Mouse (Mus musculus) limb, embryonic 12.5 days (tissue): Measurements from ENCODE around the gene Hc. TPM values are rescaled to one million over a fixed set of nuclear protein-coding genes. Genes with fewer than 3 reads are reported as not detected.

Source experiments
- ATAC-seq: fragments of 200-750 bp; cut with Nextera tagmentation; 2 replicates; pipeline ENCODE4 v1.8.0; 2017; ENCODE audit warnings: low read depth, moderate TSS enrichment; ENCODE audit not compliant: insufficient number of reproducible peaks, insufficient read depth, low FRiP score, low TSS enrichment
- H3K27ac ChIP-seq: fragments of 300-500 bp; sonication (generic); 2 replicates; pipeline ENCODE4 v1.5.1; 2016; ENCODE audit warnings: mild to moderate bottlenecking, moderate library complexity
- H3K27me3 ChIP-seq: fragments of 300-500 bp; sonication (generic); 2 replicates; pipeline ENCODE4 v1.6.1; 2016; ENCODE audit warnings: mild to moderate bottlenecking, moderate library complexity
- H3K36me3 ChIP-seq: fragments of 300-500 bp; sonication (generic); 2 replicates; pipeline ENCODE4 v1.6.1; 2016; ENCODE audit warnings: mild to moderate bottlenecking, moderate library complexity
- H3K4me1 ChIP-seq: fragments of 300-500 bp; sonication (generic); replicated peaks from 2 replicates; pipeline ENCODE4 v1.6.1; 2016
- H3K4me2 ChIP-seq: fragments of 300-500 bp; sonication (generic); 2 replicates; pipeline ENCODE4 v1.6.1; 2016; ENCODE audit warnings: mild to moderate bottlenecking, moderate library complexity
- H3K4me3 ChIP-seq: fragments of 300-500 bp; sonication (generic); replicated peaks from 2 replicates; pipeline ENCODE4 v1.5.1; 2016; ENCODE audit warnings: mild to moderate bottlenecking
- H3K9ac ChIP-seq: fragments of 300-500 bp; sonication (generic); replicated peaks from 2 replicates; pipeline ENCODE4 v1.6.1; 2016; ENCODE audit warnings: mild to moderate bottlenecking, moderate library complexity
- H3K9me3 ChIP-seq: fragments of 300-500 bp; sonication (generic); 2 replicates; pipeline ENCODE4 v1.6.1; 2016; ENCODE audit warnings: mild to moderate bottlenecking, moderate library complexity
- WGBS: fragments of 180-500 bp; shearing (Covaris S2); methylation state at CpG from one replicate; pipeline ENCODE4 v1.1.7; 2016; 5-methylcytosine and 5-hydroxymethylcytosine counted together
- polyA plus RNA-seq: library from polyadenylated mRNA; unstranded; fragments of >200 nt; fragmentation: Nextera tagmentation; extraction: Ambion mirVana; gene quantifications from 2 replicates; pipeline ENCODE4 v1.2.1, GENCODE M21; 2016

Gene Hc
- polyA plus RNA-seq, 1 experiment from 2014 or later: not detected

DNA sequence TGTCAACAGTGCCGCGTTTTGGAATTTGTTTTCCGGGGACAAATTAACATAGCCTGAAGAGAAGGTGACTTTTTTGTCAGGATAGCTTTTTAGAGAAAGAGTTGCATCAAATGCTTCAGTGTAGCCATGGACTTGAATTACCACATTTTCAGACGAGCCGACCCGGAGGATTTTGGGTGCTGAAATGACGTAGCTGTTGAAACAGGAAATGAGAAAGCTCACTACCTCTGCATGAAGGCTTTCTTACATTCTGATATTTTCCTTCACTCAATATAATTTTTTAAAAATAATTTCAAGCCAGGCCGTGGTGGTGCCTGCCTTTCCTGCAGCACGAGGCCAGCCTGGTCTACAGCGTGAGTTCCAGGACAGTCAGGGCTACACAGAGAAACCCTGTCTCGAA lies 4.0 kb downstream of the Hc start:
- H3K4me2 ChIP-seq: no peak overlapping the region
- ATAC-seq: no peak
- H3K9ac ChIP-seq: no peak overlapping the region
- no peaks in the 10 kb centered on the region for H3K27me3 ChIP-seq
- no peak overlapping the region for H3K4me3 ChIP-seq
- no peaks in the 10 kb centered on the region for H3K9me3 ChIP-seq
- H3K27ac ChIP-seq: no peak overlapping the region
- no peaks in the 10 kb centered on the region for H3K4me1 ChIP-seq
- 82% methylated on average over 11 of the region's 11 CpGs for WGBS
- no peaks in the 10 kb centered on the region for H3K36me3 ChIP-seq

GRCm38 (mm10) chr2:35048851-35049250 lies 12.4 kb downstream of the Hc start:
- WGBS: 39% methylated on average over 5 of the region's 5 CpGs
- H3K9ac ChIP-seq: no peak overlapping the region
- no peak overlapping the region for H3K4me2 ChIP-seq
- H3K36me3 ChIP-seq: no peaks in the 10 kb centered on the region
- no peaks in the 10 kb centered on the region for H3K4me1 ChIP-seq
- ATAC-seq: no peak
- no peak overlapping the region for H3K27ac ChIP-seq
- no peaks in the 10 kb centered on the region for H3K27me3 ChIP-seq
- H3K9me3 ChIP-seq: no peaks in the 10 kb centered on the region
- no peak overlapping the region for H3K4me3 ChIP-seq

DNA sequence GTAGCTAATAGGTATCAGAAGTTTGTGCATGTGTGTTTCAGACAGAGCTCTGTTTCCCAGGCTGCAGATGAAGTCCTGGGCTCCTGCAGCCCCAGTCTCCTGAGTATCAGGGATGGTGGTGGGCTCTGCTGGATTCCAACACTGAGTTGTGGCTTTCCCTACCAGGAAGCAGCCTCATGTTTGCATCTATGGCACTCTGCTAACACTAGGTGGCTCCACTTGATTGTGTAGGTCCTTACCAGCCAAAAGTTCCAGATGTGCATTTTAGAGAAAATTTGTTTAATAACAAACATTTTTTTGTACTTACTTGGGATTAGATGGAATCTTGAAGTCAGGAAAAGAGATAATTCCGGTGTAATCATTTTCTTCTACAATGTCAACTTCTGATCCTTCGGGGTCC lies 16.3 kb downstream of the Hc start:
- Histone ChIP-seq H3K9ac (no peak overlapping the region), H3K4me2 (no peak overlapping the region), H3K4me3 (no peak overlapping the region), H3K27me3 (no peaks in the 10 kb centered on the region), H3K27ac (no peak overlapping the region), H3K9me3 (0 out of 2 replicates have a peak, but pooled peaks cover 6% of the 10 kb centered on the region), H3K4me1 (no peaks in the 10 kb centered on the region), H3K36me3 (no peaks in the 10 kb centered on the region)
- 71% methylated on average over 2 of the region's 2 CpGs for WGBS
- no peak for ATAC-seq

DNA sequence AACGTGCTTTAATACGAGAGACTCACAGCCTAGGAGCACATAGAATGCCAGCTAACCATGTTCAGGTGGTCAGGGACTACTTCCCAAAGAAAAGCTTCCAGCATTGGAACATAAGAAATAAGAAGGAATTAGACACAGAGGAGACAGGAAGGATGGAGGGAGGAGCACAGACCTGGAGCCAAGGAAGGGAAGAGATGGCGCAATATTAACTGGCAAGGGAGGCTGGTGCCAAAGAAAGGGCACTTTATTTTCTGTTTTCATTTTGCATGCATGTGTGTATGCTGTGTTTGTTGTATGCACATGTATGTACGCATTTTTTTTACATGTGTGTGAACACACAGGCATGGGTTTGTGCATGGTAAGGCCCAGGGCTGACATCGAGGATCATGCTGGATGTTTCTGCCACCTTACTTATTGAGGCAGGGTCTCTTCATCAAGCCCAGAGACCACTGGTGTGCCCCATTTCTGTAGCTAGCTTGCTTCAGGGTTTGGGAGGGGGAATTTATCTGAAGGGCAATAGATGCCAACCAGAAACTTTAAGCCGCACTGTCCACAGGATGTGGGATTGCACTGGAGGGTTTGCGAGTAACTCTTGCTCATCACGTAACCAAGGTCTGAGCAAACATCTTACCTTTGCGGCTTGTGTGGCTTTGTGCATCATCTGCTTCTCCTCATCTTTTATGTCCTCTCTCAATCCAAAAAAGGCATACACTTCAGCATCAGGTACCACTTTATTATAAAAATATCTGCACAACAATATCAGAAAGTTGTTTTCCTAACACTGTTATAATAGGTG lies 22.5 kb downstream of the Hc start:
- ATAC-seq: no peak
- Histone ChIP-seq H3K9me3 (0 out of 2 replicates have a peak, but pooled peaks cover 6% of the 10 kb centered on the region), H3K27me3 (peaks cover 4% of the 10 kb centered on the region; the same call in 1 of the 2 replicates), H3K36me3 (no peaks in the 10 kb centered on the region), H3K27ac (no peak overlapping the region), H3K4me2 (no peak overlapping the region), H3K4me1 (no peaks in the 10 kb centered on the region), H3K4me3 (no peak overlapping the region), H3K9ac (no peak overlapping the region)
- 91% methylated on average over 9 of the region's 9 CpGs for WGBS

DNA sequence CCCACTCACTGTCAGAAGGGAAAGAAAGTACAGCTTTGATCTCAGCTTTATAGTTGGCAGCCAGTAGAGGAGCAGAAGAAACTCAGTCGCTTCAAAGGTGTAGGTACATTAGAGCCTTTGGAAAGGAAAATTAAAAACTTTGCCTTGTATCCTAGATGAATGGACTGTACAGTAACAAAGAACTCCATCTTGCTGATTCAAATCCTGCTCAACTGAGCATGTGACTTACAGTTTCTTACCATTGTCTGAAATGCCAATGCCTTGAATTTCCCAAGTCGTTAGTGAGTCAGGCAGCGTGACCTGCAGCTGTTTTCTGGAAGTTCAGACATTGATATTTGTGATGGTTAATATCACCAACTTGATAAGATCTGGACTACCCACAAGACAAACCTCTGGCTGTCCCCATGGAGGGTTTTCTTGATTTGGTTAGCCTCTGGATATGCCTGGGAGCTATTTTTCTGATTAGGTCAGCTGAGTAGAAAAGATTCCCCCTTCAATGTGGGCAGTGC lies 36.5 kb downstream of the Hc start:
- WGBS: 85% methylated on average over 3 of the region's 3 CpGs
- H3K27ac ChIP-seq: no peak overlapping the region
- H3K4me3 ChIP-seq: no peak overlapping the region
- H3K9ac ChIP-seq: no peak overlapping the region
- no peaks in the 10 kb centered on the region for H3K27me3 ChIP-seq
- no peaks in the 10 kb centered on the region for H3K36me3 ChIP-seq
- H3K9me3 ChIP-seq: no peaks in the 10 kb centered on the region
- H3K4me1 ChIP-seq: no peaks in the 10 kb centered on the region
- H3K4me2 ChIP-seq: no peak overlapping the region
- ATAC-seq: no peak

DNA sequence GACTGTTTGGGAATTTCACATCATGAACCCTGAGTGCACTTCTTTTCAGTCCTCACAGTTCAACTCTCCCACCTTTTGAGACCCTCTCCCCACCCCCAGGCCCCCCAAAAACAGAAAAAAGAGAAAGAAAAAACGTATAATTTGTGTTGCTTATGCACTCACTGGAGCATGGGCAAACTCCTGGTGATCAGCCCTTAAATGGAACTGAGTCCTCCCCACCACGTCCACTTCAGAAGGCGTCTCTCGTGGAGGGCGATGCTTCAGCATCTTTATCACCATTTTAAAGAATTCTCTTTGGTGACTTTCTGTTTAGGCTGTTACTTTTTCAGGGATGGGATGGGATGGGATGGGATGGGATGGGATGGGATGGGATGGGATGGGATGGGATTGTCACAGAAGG lies 39.4 kb downstream of the Hc start:
- ATAC-seq: no peak
- 85% methylated on average over 5 of the region's 5 CpGs for WGBS
- H3K4me2 ChIP-seq: no peak overlapping the region
- H3K4me1 ChIP-seq: no peaks in the 10 kb centered on the region
- H3K27me3 ChIP-seq: no peaks in the 10 kb centered on the region
- H3K4me3 ChIP-seq: no peak overlapping the region
- H3K27ac ChIP-seq: no peak overlapping the region
- no peaks in the 10 kb centered on the region for H3K9me3 ChIP-seq
- no peak overlapping the region for H3K9ac ChIP-seq
- no peaks in the 10 kb centered on the region for H3K36me3 ChIP-seq

- H3K9ac ChIP-seq: no peak overlapping the region
- no peak overlapping the region for H3K4me2 ChIP-seq
- no peaks in the 10 kb centered on the region for H3K27me3 ChIP-seq
- no peaks in the 10 kb centered on the region for H3K9me3 ChIP-seq
- no peak for ATAC-seq
- H3K4me1 ChIP-seq: no peaks in the 10 kb centered on the region
- H3K27ac ChIP-seq: no peak overlapping the region
- WGBS: 42% methylated on average over 6 of the region's 6 CpGs
- H3K4me3 ChIP-seq: no peak overlapping the region
- no peaks in the 10 kb centered on the region for H3K36me3 ChIP-seq
Observed at GRCm38 (mm10) chr2:35015861-35016260, 45.4 kb downstream of the Hc start.

DNA sequence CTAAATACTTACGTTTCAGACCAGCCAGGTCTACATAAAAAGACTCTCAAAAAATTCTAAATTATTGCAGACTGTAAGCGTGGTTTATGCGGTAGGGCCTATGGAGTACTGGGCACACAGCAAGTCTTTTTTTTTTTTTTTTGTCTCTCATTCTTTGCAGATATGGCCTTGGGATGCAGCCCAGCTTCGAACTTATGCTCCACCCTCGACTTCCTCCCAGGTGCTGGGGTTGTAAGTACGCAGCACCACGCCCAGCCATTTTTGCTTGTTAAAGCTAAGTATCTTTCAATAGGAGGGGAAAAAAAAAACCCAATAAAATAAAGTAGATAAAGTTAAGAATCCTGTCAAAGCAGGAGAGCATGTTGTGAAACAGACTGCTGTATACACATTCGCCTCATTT lies 49.6 kb downstream of the Hc start:
- Histone ChIP-seq H3K9me3 (no peaks in the 10 kb centered on the region), H3K4me2 (no peak overlapping the region), H3K27me3 (no peaks in the 10 kb centered on the region), H3K27ac (no peak overlapping the region), H3K9ac (no peak overlapping the region), H3K36me3 (no peaks in the 10 kb centered on the region), H3K4me3 (no peak overlapping the region), H3K4me1 (no peaks in the 10 kb centered on the region)
- 88% methylated on average over 8 of the region's 8 CpGs for WGBS
- ATAC-seq: no peak

DNA sequence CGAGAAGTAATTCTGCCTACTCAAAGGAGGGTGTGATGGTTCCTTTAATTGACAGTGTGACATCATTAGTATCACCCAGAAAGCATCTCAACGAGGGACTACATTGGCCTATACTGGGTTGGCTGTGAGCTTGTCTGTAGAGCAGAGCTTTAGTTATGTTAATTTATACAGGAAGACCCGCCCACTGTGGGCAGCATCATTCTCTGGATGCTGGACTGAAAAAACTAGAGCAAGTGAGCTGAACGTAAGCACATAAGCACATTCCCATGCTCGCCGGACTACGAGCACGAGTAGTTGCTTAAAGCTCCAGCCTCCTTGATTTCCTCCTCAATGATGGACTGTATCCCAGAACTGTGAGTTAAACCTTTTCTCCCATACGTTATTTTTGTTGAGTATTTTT lies 62.3 kb downstream of the Hc start:
- H3K9ac ChIP-seq: no peak overlapping the region
- no peak overlapping the region for H3K27ac ChIP-seq
- WGBS: 87% methylated on average over 9 of the region's 9 CpGs
- no peak overlapping the region for H3K4me2 ChIP-seq
- H3K9me3 ChIP-seq: no peaks in the 10 kb centered on the region
- 0 out of 2 replicates have a peak, but pooled peaks cover 2% of the 10 kb centered on the region for H3K4me1 ChIP-seq
- H3K4me3 ChIP-seq: no peak overlapping the region
- no peaks in the 10 kb centered on the region for H3K27me3 ChIP-seq
- H3K36me3 ChIP-seq: no peaks in the 10 kb centered on the region
- ATAC-seq: no peak

DNA sequence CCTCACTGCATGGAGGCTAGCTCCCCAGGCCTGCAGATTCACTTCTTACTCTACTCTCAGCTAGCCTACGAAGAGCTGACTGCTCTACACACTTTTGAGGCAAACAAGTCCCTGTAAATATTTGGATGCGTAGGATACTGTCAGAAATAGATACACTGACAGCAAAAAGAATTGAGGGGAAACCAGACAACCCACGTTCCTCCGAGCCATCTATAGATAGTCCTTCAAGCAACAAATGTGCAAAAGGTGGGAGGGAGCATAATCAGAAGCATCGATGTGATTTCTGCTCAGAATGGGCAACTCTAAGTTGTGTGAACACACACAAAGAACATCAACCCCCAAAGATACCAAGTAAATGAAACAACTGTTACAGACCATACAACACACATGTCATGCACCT lies 64.7 kb downstream of the Hc start:
- WGBS: 89% methylated on average over 5 of the region's 5 CpGs
- Histone ChIP-seq H3K4me2 (no peak overlapping the region), H3K4me1 (peaks cover 16% of the 10 kb centered on the region), H3K4me3 (no peak overlapping the region), H3K36me3 (no peaks in the 10 kb centered on the region), H3K27me3 (no peaks in the 10 kb centered on the region), H3K27ac (no peak overlapping the region), H3K9ac (no peak overlapping the region), H3K9me3 (no peaks in the 10 kb centered on the region)
- no peak for ATAC-seq

DNA sequence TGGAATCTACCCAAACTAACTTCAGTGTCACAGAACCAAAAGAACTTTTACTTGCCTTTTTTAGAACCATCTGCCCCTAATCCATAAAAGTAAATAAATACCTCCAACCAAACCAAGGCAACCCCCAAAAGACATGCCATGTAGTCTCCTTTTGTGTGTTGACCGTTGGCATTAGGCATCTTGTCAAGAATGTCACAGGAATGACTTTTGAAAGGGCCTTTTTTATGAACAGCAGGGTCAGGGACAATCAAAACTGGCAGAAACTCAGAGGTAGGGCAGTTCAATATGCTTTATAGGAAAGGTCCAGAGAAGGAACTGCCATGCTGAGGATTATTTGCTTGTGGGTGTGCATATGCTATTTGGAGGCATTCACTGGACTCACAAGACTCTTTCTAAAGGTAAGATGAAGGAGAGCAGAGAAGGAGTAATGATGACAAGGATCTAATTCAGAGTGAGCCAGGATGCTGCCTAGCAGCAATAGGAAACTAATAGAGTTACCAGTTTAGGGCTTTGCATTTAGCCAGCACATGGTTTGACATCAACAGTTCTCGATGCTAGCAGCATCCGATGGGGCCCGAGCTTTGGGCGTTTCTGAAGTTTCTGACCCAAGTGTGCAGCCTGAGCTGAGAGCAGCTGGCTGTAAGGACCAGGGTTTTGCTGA lies 67.4 kb downstream of the Hc start:
- ATAC-seq: no peak
- Histone ChIP-seq H3K27ac (no peak overlapping the region), H3K9me3 (no peaks in the 10 kb centered on the region), H3K4me3 (no peak overlapping the region), H3K36me3 (no peaks in the 10 kb centered on the region), H3K27me3 (no peaks in the 10 kb centered on the region), H3K4me2 (no peak overlapping the region), H3K9ac (no peak overlapping the region), H3K4me1 (peaks cover 16% of the 10 kb centered on the region)
- 84% methylated on average over 5 of the region's 5 CpGs for whole genome bisulfite sequencing
